Mouse (Mus musculus) left cerebral cortex, postnatal 10 days (tissue): Measurements from ENCODE around the gene Krt6a. TPM values are rescaled to one million over a fixed set of nuclear protein-coding genes. Genes with fewer than 3 reads are reported as not detected.
"Not testable (repeated sequence)": the region's sequence is repeated elsewhere in the genome, so short reads cannot be mapped to it uniquely, and the experiment has no call there.

Experiments
- DNase-seq, 2 experiments: peaks; one replicate each; pipeline ENCODE4 v3.0.0; 2021 to 2022; ENCODE audit warnings: low spot score in 2 of 2, mixed read lengths in 1 of 2; ENCODE audit errors: extremely low spot score in 1 of 2
- intact Hi-C: fragments of 180-260 bp; cut with DNase I; formaldehyde crosslinking; loops from one replicate; pipeline ENCODE4 v1.15.1; 2025
- total RNA-seq, 2 experiments: library from RNA; stranded (reverse); gene quantifications; 2 replicates each; pipeline ENCODE4 v1.2.3; 2021

The Krt6a gene
- not detected for total RNA-seq

DNA sequence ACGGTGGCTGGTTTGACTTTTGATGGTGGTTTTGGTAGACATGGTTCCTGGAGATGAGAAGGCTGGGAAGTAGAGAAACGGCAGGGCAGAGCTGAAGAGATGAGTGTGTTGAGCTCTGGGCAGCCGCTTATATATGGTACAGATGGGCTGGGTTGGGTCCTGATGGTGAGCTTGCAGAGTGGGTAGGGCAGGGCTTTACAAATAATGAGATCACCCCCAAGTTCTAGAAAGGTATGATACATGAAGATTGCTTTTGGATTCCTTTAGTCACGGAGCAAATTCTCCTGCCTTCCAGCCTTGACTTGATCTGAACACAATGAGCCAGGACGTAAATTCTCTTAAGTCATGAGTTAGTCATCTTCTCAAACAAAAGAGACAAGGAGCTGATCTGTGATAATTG is at the start of gene Krt6a:
Gene Krt6a (minus strand): TSS at position 101 of the 400 bp plus-strand sequence.
- no peak for DNase-seq
- intact Hi-C loops = no loop called here

DNA sequence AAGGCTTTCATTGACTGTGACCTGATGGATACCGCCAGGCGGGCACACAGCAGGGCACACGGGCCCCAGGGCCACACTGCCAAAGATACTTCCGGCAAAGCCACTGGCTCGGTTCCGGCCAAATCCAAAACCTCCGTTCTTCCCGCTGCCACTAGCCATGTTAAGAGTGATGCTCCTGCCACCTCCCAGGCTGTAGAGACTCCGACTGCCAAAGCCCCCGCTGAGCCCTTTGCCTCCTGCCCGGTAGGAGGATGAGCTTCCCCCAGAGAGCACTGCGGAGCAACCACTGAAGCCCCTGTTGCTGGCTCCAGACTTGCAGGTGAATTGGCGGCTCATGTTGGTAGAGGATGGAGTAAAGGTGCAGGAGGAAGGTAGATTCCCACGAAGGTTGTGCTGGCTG is 48.6 kb upstream of the Krt6a start, which contains the start of gene Krt71:
Gene Krt71 (minus strand): TSS at position 399 of the 400 bp plus-strand sequence.
- DNase-seq = no peak

DNA sequence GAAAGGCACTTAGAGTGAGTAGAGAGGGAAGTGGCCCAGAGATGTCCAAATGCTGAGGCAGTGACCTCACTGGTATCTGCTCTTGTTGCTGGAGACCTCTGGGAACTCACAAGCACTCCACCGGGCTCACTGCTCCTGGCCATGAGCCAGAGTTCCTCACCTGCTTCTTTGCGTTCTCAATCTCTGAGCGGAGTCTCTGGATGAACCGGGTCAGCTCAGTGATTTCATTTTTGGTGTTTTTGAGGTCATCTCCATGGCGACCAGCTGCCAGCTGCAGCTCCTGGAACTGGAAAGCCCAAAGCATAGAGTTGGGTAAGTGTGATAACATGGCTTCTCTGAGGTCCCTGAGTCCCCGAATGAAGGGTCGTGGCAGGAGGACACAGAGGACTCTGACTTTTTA is 43.7 kb upstream of the Krt6a start:
- intact Hi-C loops = no loop called here
- DNase-seq = no peak

More for the DNA sequence above, 48.6 kb upstream of the Krt6a start, which contains the start of gene Krt71:
- intact Hi-C loops = no loop called here

DNA sequence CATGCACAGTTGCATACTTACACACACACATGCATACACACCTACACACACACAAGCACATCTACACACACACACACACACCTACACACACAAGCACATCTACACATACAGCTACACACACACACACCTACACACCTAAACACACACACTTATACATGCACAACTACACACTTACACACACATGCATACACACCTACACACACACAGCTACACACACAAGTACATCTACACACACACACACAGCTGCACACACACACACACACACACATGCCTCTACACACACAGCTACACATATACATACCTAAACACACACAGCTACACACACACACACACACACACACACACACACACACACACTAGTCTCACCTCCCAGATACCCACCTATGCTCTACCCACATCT is 36.5 kb upstream of the Krt6a start:
- intact Hi-C loops = no loop called here
- no peak for DNase-seq

DNA sequence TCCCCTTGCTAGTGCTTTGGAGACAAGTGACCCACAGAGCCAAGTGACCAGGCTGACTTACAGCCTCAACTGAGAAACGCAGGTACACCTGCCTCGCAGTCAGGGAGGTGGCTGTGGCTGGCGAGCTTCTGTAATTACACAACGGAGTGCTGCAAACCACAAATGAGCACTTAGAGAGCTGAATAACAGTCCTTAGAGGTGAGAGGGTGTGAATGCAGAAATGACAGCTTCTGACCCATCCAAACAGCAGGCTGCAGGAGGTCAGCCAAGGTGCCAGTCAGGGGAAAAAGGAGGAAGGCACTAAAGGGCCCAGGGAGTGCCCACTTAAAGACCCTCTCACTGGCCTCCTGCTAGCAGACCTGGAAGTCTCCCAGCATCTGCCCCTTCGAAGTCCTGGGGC is 30.6 kb upstream of the Krt6a start:
- DNase-seq = no peak

DNA sequence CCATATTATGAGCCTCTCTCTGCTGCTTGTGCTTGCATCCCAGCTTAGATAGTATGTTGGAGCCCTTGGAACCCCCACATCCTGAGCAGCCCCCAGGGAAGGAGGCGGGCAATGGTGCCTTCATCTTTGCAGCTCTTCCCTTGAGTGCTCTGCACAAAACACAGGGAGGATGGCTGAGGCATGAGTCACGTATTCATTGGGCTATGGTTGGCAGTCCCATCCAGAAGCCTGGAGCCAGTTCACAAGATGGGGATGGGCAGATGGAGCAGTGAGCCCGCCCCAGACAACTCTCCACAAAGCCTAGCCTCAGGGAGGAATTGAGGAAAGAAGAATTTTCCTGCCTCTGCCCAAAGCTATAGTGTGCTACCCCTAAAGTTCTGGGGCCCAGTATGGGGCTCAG is 21.7 kb upstream of the Krt6a start:
- no peak for DNase-seq
- intact Hi-C loops = no loop called here

More for the DNA sequence above, 30.6 kb upstream of the Krt6a start:
- intact Hi-C loops = no loop called here

DNA sequence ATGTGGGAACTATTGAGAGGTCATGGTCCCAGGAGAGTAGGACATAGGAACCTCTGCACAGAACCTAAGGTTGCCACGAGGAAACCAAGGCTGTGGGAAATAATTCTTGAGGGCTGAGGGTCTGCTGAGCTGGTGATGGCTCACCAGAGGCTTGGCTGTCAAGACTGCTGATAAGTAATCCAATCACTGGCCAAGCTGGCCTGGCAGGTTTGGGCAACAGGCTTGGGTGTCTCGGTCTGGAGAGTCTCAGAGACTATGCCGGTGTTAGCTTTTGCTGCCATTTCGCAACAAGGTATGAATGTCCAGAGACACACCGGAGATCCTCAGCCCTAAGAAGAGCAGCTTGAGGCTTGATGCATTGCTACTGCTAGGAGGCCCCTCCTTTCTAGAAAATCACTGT is 20.2 kb upstream of the Krt6a start:
- DNase-seq = no peak
- intact Hi-C loops = no loop called here

DNA sequence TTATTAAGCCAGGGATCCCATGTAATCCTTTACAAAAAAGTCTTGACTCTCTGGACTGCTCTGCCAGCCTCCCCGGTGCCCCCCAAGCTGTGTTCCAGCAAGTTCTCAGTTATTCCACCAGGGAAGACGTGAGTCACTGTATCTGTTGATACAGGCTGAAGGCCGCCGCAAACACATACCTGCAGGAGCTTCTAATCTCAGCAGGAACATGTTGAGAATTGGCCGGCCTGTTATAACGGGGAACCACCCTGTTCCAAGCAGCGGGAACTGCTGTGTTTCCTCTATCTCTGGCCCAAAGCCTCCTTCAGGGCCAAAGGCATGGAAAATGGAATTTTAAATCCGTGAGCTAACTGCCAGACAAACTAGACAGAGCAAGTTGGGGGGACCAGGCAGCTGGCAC is 19.6 kb upstream of the Krt6a start:
- DNase-seq = no peak
- intact Hi-C loops = no loop called here

DNA sequence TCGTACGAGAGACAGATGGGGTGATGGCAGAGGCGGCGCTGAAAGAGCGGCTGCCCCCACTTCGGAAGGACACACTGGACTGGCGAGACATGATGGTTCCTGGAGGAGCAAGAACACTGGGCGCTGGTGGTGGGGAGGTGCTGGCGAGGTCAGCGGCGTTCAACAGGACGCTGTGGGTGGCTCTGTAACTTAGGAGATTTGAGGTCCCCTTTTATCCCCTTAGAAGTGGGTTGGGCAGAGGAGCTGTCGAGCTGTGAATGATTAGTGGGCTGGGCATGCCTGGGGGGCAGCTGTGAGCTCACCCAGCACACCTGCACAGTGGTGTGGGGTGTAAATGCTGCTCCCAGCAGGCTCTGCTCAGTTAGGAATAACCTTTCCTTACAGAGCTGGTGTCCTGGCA is 18.6 kb upstream of the Krt6a start, which contains the start of gene Krt5:
Gene Krt5 (minus strand): TSS at position 179 of the 400 bp plus-strand sequence.
- no peak for DNase-seq

DNA sequence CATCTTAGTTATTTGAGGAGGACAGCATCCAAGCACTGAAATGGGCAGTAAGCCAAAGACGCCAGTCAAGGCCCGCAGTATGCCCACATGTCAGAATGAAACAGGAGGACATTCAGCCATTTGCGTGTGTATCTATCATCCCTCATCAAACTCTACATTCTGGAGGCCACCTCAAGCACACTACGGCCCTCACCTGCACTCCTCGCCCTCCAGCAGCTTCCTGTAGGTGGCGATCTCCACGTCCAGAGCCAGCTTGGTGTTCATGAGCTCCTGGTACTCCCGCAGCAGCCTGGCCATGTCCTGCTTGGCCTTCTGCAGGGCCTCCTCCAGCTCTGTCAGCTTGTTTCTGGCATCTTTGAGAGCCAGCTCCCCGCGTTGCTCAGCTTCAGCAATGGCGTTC is 14.6 kb upstream of the Krt6a start:
- intact Hi-C loops = no loop called here
- DNase-seq = peak in 1 of 2 experiments; percentile 11

More for the DNA sequence above, 18.6 kb upstream of the Krt6a start, which contains the start of gene Krt5:
- intact Hi-C loops = no loop called here

DNA sequence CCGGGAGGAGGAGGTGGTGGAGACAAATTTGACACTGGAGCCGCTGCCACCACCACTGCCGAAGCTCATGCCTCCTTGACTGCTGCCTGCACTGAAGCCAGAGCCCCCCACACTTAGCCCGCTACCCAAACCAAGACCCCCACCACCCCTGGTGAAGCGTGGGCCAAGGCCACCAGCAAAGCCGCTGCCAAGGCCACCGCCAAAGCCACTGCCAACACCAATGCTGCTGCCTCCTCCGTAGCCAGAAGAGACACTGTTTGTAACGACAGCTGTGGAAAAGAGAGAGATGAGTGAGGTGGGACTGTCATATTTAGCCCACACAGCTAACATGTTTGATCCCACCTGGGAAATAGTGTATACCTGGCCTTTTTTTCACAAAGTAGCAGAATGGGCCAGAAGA is 13.3 kb upstream of the Krt6a start:
- intact Hi-C loops = no loop called here
- DNase-seq = peak in 1 of 2 experiments; percentile 15

DNA sequence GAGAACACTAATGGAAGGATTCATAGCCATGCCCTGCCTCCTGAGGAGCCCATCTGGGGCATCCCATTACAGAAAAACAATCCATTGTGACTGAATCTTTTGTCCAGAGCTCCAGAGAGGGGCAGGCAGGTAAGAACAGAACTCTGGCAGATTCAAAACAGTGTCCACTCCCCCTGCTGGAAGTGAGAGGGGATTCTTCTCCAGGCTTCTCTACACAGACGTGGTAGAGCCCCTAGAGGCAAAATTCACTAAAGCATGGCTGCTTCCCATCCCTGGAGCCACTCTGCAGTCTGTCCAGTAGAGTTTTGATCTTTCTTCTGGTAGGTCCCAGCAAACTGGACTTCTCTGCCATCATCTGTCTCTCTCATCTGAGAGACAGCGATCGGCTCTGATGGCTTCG is 10.0 kb upstream of the Krt6a start:
- intact Hi-C loops = loop anchor here (5.0 kb wide), 1 partner anchor 182 kb away; no protein-coding TSS in a partner anchor
- no peak for DNase-seq

DNA sequence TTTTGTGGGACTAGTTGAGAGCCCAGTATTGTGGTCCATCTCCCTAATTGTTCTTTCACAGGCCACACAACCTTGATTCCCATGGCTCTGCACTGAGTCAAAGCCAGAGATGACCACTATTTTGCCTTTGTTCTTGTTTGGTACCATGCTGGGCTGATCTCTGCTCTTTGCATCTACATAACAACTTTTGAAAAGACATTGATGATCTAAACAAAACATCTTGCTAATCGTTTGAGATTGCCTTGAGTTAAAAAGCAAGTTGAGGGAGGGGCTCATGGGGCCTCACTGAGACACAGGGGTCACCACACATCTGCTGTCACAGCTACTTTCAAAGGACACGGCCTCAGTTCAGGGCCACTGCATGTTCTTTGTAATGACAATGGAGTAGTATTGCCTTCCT is 8.3 kb upstream of the Krt6a start:
- intact Hi-C loops = loop anchor here (5.0 kb wide), 1 partner anchor 180 kb away; no protein-coding TSS in a partner anchor
- no peak for DNase-seq

DNA sequence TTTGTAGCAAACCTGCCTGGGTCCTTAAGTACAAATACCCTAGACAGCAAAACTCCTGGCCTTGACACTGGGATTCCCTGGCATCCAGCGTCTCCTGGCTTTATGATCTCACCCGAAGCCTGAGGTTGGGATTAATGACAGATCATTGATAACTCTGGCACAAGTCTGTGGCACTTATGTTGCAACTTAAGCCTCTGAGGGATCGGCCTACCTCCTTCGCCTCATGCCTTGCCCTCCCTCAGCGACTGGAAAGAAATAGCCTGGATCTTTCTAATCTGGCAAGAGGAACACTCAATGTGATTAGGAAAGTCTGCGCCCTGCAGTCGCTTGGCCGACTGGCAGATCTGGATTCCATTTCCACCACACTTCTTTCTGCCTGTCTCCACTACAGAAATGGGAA is 5.8 kb upstream of the Krt6a start:
- intact Hi-C loops = loop anchor here (5.0 kb wide), 1 partner anchor 178 kb away; no protein-coding TSS in a partner anchor
- no peak for DNase-seq

DNA sequence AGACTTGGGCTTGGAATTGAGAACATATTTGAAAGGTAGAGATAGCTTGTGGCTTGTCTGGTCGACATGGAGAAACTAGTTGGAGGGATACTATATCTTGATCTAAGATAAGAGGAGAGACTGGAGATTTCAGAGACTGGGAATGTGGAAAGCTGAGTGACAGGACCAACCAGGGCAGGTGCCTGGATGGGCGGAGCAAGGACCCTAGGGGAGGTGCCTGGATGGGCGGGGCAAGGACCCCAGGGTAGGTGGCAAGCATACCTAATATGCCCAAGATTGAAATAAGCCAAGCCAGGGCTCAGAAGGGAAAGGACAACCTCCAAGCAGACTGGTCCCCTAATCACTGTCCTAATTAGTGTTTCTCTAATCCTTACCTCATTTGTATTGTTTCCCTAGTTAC is 5.1 kb upstream of the Krt6a start:
- intact Hi-C loops = no loop called here
- no peak for DNase-seq

DNA sequence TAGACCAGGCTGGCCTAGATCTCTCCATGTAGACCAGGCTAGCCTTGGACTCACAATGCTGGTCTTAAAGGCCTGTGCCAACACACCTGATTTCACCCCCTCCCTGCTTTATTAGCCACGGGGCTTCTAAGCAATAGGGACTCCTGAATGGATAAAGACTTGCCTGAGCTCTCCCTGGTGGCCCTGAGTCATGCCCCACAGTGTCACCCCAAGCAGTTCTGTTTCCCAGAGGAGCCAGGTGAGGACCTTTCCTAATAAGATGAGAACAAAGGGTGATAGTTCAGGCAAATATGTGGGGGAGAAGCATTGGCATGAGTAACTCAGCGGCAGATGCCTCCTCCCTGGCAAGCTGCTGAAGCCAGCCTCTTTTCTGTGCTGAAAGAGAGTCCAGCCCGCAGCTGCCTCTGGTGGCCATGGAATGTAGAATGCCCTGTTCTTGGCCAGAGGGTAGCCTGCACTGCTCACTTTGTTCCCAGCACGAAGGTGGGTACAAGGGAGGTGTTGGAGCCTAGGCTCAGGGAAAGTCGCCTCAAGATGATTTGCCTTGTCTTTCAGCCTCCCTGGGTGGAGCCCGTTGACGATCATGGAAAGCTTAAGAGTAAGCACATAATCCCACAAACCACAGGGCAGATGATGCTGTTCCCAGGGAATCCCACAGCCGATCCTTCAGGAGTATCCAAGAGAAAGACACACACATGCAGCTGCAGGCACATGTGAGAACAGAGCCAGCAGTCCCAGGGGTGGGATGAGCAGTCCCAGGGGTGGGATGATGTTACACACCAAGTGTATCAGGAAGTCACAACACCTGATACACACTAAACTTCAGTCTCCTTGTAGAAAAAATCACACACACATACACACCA is 3.5 kb upstream of the Krt6a start:
- intact Hi-C loops = no loop called here
- DNase-seq = no peak

DNA sequence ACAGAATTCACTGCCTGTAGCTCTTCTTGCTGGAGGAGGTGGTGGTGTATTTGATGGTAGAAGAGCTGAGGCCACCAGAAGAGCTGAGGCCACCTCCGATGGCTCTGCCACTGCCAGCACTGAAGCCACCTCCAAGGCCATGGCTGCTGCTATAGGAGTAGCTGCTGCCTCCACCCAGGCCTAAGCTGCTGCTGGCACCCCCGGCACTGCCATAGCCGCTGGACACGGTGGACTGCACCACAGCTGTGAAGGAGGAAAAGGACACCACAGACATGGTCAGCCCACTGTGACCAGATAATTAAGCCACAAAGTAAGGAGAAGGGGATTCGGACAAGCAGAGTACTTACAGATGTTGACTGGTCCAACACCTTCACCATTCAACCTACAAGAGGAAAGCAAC is 3.6 kb downstream of the Krt6a start:
- DNase-seq, intact Hi-C loops: not testable (repeated sequence)

DNA sequence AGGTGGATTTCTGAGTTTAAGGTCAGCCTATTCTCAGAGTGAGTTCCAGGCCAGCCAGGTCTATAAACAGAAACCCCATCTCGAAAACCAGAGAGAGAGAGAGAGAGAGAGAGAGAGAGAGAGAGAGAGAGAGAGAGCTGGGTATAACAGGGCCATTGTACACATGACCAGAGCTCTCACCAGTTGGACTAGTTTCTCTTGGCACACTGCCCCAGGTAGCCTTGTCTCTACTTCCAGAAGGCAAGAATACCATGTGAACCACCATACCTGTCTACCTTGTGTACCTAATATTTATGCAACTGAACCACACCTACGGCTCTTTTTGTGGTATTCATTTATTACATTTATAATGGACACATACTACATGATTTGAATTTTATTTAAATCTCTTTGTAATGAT is 5.9 kb downstream of the Krt6a start:
- no peak for DNase-seq
- intact Hi-C loops = no loop called here

DNA sequence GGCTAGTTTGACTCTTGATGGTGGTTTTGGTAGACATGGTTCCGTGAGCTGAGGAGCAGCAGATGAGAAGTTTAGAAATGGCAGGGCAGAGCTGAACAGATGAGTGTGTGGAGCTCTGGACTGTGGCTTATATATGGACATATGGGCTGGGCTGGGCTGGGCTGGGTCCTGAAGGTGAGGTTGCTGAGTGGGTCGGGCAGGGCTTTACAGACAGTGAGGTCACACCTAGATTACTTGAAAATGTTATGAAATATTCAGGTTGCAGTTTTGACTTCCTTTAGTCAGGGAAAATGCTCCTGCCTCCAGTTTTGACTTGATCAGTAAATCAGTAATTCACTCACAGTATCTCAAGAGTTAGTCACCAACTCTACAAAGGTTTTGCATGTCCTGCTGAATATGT is 13.9 kb downstream of the Krt6a start, which contains the start of gene Krt6b:
Gene Krt6b (minus strand): TSS at position 101 of the 400 bp plus-strand sequence.
- intact Hi-C loops = no loop called here
- DNase-seq = no peak

DNA sequence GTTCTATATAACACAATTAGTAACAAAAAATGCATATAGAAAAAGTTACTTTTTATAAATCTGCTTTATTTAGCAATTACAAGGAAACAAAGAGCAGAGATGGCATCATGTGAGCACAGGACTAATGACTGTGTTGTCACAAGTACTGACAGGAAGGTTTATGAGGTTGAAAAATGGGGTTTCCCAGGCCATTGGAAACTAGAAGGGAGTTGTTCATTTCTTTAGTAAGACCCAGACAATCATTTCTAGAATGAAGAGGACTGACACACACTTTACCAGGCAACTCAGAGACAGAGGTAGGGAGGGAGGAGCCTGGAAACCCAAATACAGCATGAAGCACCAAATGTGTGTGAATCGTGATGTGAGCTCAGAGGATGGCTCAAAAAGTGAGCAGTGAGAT is 18.1 kb downstream of the Krt6a start:
- intact Hi-C loops = no loop called here
- no peak for DNase-seq
